Mouse (Mus musculus): ENCODE results near the gene Lsm7. TPM values are rescaled to one million over a fixed set of nuclear protein-coding genes. Genes with fewer than 3 reads are reported as not detected.
A peak's percentile ranks its signal among the peaks of the same experiment; 100 is the strongest.

Lsm7 gene
- polyA plus RNA-seq, 1 experiment from 2014 or later = 256 TPM

MicroRNAs within 50 kb of the gene (microRNA counts, 519-probe panel; counts per million panel counts)
- not detected for microRNA mmu-miR-1982

Small RNA genes within 50 kb of the gene (microRNA-seq; reads per million reads assigned to microRNA genes)
- 5.6 reads per million, percentile 28 among the genes with 10 or more reads in this experiment for gene Mir1982

Other genes starting within 250 kb of the Lsm7 start
- gene Gm49322, start 249.2 kb downstream of the Lsm7 start, polyA plus RNA-seq (2014; fragmentation: Nextera tagmentation; extraction: Ambion mirVana) = 2.5 and 2.6 TPM in 2 replicates
- gene Csnk1g2, start 232.4 kb downstream of the Lsm7 start, polyA plus RNA-seq (2014; fragmentation: Nextera tagmentation; extraction: Ambion mirVana) = 74.1 and 98.5 TPM in 2 replicates
- gene Btbd2, start 198.1 kb downstream of the Lsm7 start, polyA plus RNA-seq (2014; fragmentation: Nextera tagmentation; extraction: Ambion mirVana) = 80.1 and 88.8 TPM in 2 replicates
- 46.7 and 54.2 TPM in 2 replicates for gene Mknk2, start 177.1 kb downstream of the Lsm7 start, polyA plus RNA-seq (2014; fragmentation: Nextera tagmentation; extraction: Ambion mirVana)
- gene Mob3a, start 153.2 kb downstream of the Lsm7 start, polyA plus RNA-seq (2014; fragmentation: Nextera tagmentation; extraction: Ambion mirVana) = 45.2 and 47.3 TPM in 2 replicates
- 22.4 and 25.1 TPM in 2 replicates for gene Izumo4, start 153.0 kb downstream of the Lsm7 start, polyA plus RNA-seq (2014; fragmentation: Nextera tagmentation; extraction: Ambion mirVana)
- gene Ap3d1, start 112.9 kb downstream of the Lsm7 start, polyA plus RNA-seq (2014; fragmentation: Nextera tagmentation; extraction: Ambion mirVana) = 106 and 116 TPM in 2 replicates
- 23.4 and 27.9 TPM in 2 replicates for gene Dot1l, start 100.0 kb downstream of the Lsm7 start, polyA plus RNA-seq (2014; fragmentation: Nextera tagmentation; extraction: Ambion mirVana)
- gene Sf3a2, start 57.0 kb downstream of the Lsm7 start, polyA plus RNA-seq (2014; fragmentation: Nextera tagmentation; extraction: Ambion mirVana) = 57.2 and 75.1 TPM in 2 replicates
- 107 and 116 TPM in 2 replicates for gene Plekhj1, start 56.6 kb downstream of the Lsm7 start, polyA plus RNA-seq (2014; fragmentation: Nextera tagmentation; extraction: Ambion mirVana)
- gene Amh, start 50.0 kb downstream of the Lsm7 start, polyA plus RNA-seq (2014; fragmentation: Nextera tagmentation; extraction: Ambion mirVana) = 0.12 TPM in 1 of 2 replicates, not detected in the other
- 0.23 and 0.30 TPM in 2 replicates for gene Jsrp1, start 41.7 kb downstream of the Lsm7 start, polyA plus RNA-seq (2014; fragmentation: Nextera tagmentation; extraction: Ambion mirVana)
- gene Oaz1, start 28.6 kb downstream of the Lsm7 start, polyA plus RNA-seq (2014; fragmentation: Nextera tagmentation; extraction: Ambion mirVana) = 1,218 and 1,334 TPM in 2 replicates
- 6.2 and 7.3 TPM in 2 replicates for gene Lingo3, start 11.2 kb downstream of the Lsm7 start, polyA plus RNA-seq (2014; fragmentation: Nextera tagmentation; extraction: Ambion mirVana)
- gene Sppl2b, start 66 bp upstream of the Lsm7 start, polyA plus RNA-seq (2014; fragmentation: Nextera tagmentation; extraction: Ambion mirVana) = 60.5 and 62.7 TPM in 2 replicates
- 0.26 TPM in 1 of 2 replicates, not detected in the other for gene Tmprss9, start 16.6 kb upstream of the Lsm7 start, polyA plus RNA-seq (2014; fragmentation: Nextera tagmentation; extraction: Ambion mirVana)
- gene Timm13, start 45.8 kb upstream of the Lsm7 start, polyA plus RNA-seq (2014; fragmentation: Nextera tagmentation; extraction: Ambion mirVana) = 331 and 393 TPM in 2 replicates
- gene Lmnb2, start 63.0 kb upstream of the Lsm7 start, polyA plus RNA-seq (2014; fragmentation: Nextera tagmentation; extraction: Ambion mirVana) = 13.9 and 20.0 TPM in 2 replicates
- 4.3 and 8.0 TPM in 2 replicates for gene Gadd45b, start 74.9 kb upstream of the Lsm7 start, polyA plus RNA-seq (2014; fragmentation: Nextera tagmentation; extraction: Ambion mirVana)
- 11.5 and 11.6 TPM in 2 replicates for gene Gng7, start 159.7 kb upstream of the Lsm7 start, polyA plus RNA-seq (2014; fragmentation: Nextera tagmentation; extraction: Ambion mirVana)
- gene Diras1, start 170.5 kb upstream of the Lsm7 start, polyA plus RNA-seq (2014; fragmentation: Nextera tagmentation; extraction: Ambion mirVana) = 24.0 and 55.4 TPM in 2 replicates
- gene Slc39a3, start 182.2 kb upstream of the Lsm7 start, polyA plus RNA-seq (2014; fragmentation: Nextera tagmentation; extraction: Ambion mirVana) = 32.4 and 34.9 TPM in 2 replicates
- gene Sgta, start 205.0 kb upstream of the Lsm7 start, polyA plus RNA-seq (2014; fragmentation: Nextera tagmentation; extraction: Ambion mirVana) = 259 and 292 TPM in 2 replicates
- 31.2 and 38.2 TPM in 2 replicates for gene Thop1, start 214.8 kb upstream of the Lsm7 start, polyA plus RNA-seq (2014; fragmentation: Nextera tagmentation; extraction: Ambion mirVana)
- gene Creb3l3, start 243.7 kb upstream of the Lsm7 start, polyA plus RNA-seq (2014; fragmentation: Nextera tagmentation; extraction: Ambion mirVana) = 0.09 and 0.31 TPM in 2 replicates